Mouse (Mus musculus) ES-Bruce4 (cell line): ENCODE data around the gene Kcnk18.

Source experiments
- CTCF ChIP-seq: IDR thresholded peaks from one replicate; pipeline ENCODE4 v1.8.1; 2011; ENCODE audit warnings: low read depth, low read length
- POLR2A ChIP-seq: IDR thresholded peaks from one replicate; pipeline ENCODE4 v1.8.1; 2011; ENCODE audit warnings: low read length; ENCODE audit not compliant: insufficient read depth

DNA sequence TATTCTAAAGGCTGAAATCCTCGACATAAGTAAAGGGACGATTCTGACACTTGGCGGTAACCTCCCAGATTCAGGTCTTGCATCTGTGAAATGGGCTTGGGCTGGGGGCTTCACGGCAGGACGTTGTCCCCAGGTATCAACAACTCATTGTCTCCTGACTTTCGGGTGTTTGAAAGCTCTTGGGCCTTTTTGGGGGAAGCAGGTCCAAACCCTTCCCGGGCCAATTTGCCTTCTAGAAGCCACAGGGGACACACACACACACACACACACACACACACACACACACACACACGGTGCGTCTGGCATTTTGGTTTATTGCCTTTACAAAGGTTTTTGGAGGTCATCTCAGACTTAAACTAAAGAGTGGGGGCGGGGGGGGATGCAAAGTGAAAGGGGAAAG lies 25.6 kb upstream of the Kcnk18 start:
- TF ChIP-seq POLR2A (no peak), CTCF (no peak)
